Mouse (Mus musculus) ES-E14 (cell line): ENCODE results near the gene Frmd5. TPM values are rescaled to one million over a fixed set of nuclear protein-coding genes. Genes with fewer than 3 reads are reported as not detected.

ENCODE experiments used
- DNase-seq: peaks from one replicate; pipeline ENCODE4 v3.0.0-alpha.2; 2013; ENCODE audit warnings: low read depth, low spot score
- H3K27ac ChIP-seq: 2 replicates; pipeline ENCODE4 v1.5.1; 2012; ENCODE audit warnings: low read depth, mild to moderate bottlenecking, low read length, moderate library complexity, mixed read lengths; ENCODE audit not compliant: poor library complexity, insufficient read depth, severe bottlenecking
- H3K36me3 ChIP-seq: 2 replicates; pipeline ENCODE4 v1.6.1; 2012; ENCODE audit warnings: mild to moderate bottlenecking, low read length, moderate library complexity, mixed read lengths; ENCODE audit not compliant: control insufficient read depth, poor library complexity, insufficient read depth, severe bottlenecking
- H3K4me1 ChIP-seq, 2 experiments: fragments of 150-350 bp in 1 of 2; sonication (generic) in 1 of 2; 2 replicates each; pipeline ENCODE4 v1.6.1; 2012; ENCODE audit warnings: low read length in 2 of 2, mild to moderate bottlenecking in 1 of 2, mixed read lengths in 1 of 2; ENCODE audit not compliant: control insufficient read depth in 2 of 2, insufficient read depth in 2 of 2, poor library complexity in 1 of 2
- H3K4me3 ChIP-seq, 2 experiments: fragments of 150-350 bp in 1 of 2; sonication (generic) in 1 of 2; 2 replicates each; pipeline ENCODE4 v1.5.1; 2012; ENCODE audit warnings: low read length in 2 of 2, low read depth in 1 of 2, mild to moderate bottlenecking in 1 of 2, mixed read lengths in 1 of 2; ENCODE audit not compliant: insufficient read depth in 1 of 2, poor library complexity in 1 of 2, severe bottlenecking in 1 of 2
- H3K9ac ChIP-seq: 2 replicates; pipeline ENCODE4 v1.6.1; 2012; ENCODE audit warnings: low read depth, mild to moderate bottlenecking, low read length, mixed read lengths; ENCODE audit not compliant: poor library complexity, insufficient read depth, severe bottlenecking
- H3K9me3 ChIP-seq: fragments of 150-350 bp; sonication (generic); 2 replicates; pipeline ENCODE4 v1.6.1; 2012; ENCODE audit warnings: low read depth, mild to moderate bottlenecking, low read length; ENCODE audit not compliant: control insufficient read depth, insufficient read depth
- CHD2 ChIP-seq: IDR thresholded peaks from 2 replicates; pipeline ENCODE4 v1.6.1; 2014; ENCODE audit warnings: mild to moderate bottlenecking, low read depth, low read length, inconsistent platforms
- HCFC1 ChIP-seq: IDR thresholded peaks from 2 replicates; pipeline ENCODE4 v1.6.1; 2012; ENCODE audit warnings: low read length, inconsistent platforms, borderline replicate concordance; ENCODE audit not compliant: insufficient read depth
- MAFK ChIP-seq: IDR thresholded peaks from 2 replicates; pipeline ENCODE4 v1.6.1; 2014; ENCODE audit warnings: mild to moderate bottlenecking, low read depth, low read length, inconsistent platforms; ENCODE audit not compliant: insufficient read depth
- ZC3H11A ChIP-seq: IDR thresholded peaks from 2 replicates; pipeline ENCODE4 v1.6.1; 2012; ENCODE audit warnings: low read depth, mild to moderate bottlenecking, inconsistent platforms, low read length, borderline replicate concordance
- ZNF384 ChIP-seq: IDR thresholded peaks from 2 replicates; pipeline ENCODE4 v1.6.1; 2012; ENCODE audit warnings: low read depth, low read length, inconsistent platforms
- in situ Hi-C, 2 experiments: fragments of 600-800 bp; cut with MboI; formaldehyde crosslinking; loops; one replicate each; pipeline ENCODE4 v1.15.1; 2025; ENCODE audit warnings: low sequenced_read_pairs in 2 of 2, inconsistent platforms in 1 of 2; ENCODE audit not compliant: unreplicated experiment in 2 of 2
- total RNA-seq: library from RNA; depleted of rRNA; stranded (reverse); fragments of 300-350 nt; gene quantifications from 2 replicates; pipeline ENCODE4 v1.2.3, GENCODE M21; 2012

Gene Frmd5
- total RNA-seq, 1 experiment = 4.8 TPM

GRCm38 (mm10) chr2:121584705-121585104, 222.2 kb downstream of the Frmd5 start:
- Histone ChIP-seq H3K4me1 (peaks cover 0 to 7% of the 10 kb centered on the region in 2 experiments; a peak in 1 of 4 replicates), H3K27ac (no peak overlapping the region), H3K4me3 (no peak overlapping the region), H3K36me3 (no peaks in the 10 kb centered on the region), H3K9me3 (no peaks in the 10 kb centered on the region), H3K9ac (no peak overlapping the region)
- TF ChIP-seq ZC3H11A = no peak
- no peak for TF ChIP-seq ZNF384
- TF ChIP-seq MAFK = no peak
- no peak for TF ChIP-seq CHD2
- no peak for TF ChIP-seq HCFC1
- no peak for DNase-seq
- in situ Hi-C loops = no loop called here

- no peak for DNase-seq
- H3K9ac ChIP-seq = no peak overlapping the region
- H3K36me3 ChIP-seq = no peaks in the 10 kb centered on the region
- H3K4me1 ChIP-seq = peaks cover 3 to 7% of the 10 kb centered on the region in 2 experiments; a peak in 1 of 4 replicates
- H3K9me3 ChIP-seq = no peaks in the 10 kb centered on the region
- TF ChIP-seq ZNF384 = no peak
- no peak overlapping the region for H3K27ac ChIP-seq
- in situ Hi-C loops = no loop called here
- no peak overlapping the region for H3K4me3 ChIP-seq
Observed at GRCm38 (mm10) chr2:121583468-121584116, 223.3 kb downstream of the Frmd5 start.

DNA sequence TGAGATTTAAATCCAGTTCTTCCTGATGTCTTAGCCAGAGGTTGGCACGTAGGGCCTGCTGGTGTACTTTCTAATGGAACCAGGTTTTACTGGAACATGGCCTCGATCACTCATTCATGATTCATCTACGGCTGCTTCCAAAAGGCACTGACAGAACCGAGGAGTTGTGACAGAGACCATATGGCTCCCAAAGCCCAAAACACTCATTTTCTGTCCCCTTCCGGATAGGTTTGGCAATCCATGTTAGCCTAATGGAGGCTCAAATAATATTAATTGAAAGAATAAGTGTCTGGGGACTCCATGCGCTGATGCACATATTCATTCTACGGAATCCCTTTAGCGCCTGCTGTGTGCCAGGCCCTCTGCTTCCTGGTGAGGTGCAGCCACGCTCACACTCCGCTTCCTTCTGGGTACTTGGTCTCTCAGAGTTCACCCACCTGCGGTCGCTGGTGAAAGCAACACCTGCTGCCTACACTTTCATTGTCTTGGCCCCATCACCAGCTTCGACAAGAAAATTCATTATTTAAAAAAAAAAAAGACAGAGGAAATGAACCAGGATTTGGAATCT, 224.0 kb downstream of the Frmd5 start:
- Histone ChIP-seq H3K9ac (no peak overlapping the region), H3K9me3 (no peaks in the 10 kb centered on the region), H3K4me3 (no peak overlapping the region), H3K27ac (no peak overlapping the region), H3K36me3 (no peaks in the 10 kb centered on the region), H3K4me1 (peaks cover 3 to 4% of the 10 kb centered on the region in 2 experiments; a peak in 1 of 4 replicates)
- DNase-seq = no peak
- in situ Hi-C loops = no loop called here
- TF ChIP-seq HCFC1 (no peak), ZC3H11A (no peak), MAFK (no peak)

DNA sequence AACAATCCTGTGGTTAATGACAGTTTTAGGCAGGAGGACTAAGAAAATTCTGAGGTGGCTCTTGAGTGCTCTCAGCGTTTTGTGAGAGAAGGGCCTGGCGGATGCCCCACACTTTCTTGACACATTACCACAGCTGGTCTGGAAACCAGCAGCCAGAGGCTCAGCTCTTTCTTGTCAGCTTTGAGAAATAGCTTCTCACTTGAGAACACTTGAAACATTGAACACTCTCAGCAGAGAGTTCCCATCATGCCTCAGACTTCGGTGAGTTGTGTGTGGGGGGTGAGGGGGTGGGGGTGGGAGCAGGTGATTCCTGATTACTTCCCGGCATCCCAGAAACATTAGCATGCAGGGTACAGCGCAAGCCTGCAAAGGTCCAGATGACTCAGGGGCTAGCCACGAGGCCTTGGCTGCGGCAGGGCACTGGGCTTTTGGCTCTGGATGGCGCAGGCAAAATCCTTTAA, 231.1 kb downstream of the Frmd5 start:
- in situ Hi-C loops = no loop called here
- H3K27ac ChIP-seq = no peak overlapping the region
- no peak for DNase-seq

More for the DNA sequence above, 231.1 kb downstream of the Frmd5 start:
- Histone ChIP-seq H3K9me3 (no peaks in the 10 kb centered on the region), H3K4me1 (peaks cover 2 to 6% of the 10 kb centered on the region in 2 experiments; a peak in 1 of 4 replicates), H3K4me3 (no peak overlapping the region), H3K9ac (no peak overlapping the region), H3K36me3 (no peaks in the 10 kb centered on the region)
- TF ChIP-seq CHD2 (no peak), ZNF384 (no peak), MAFK (no peak), HCFC1 (no peak), ZC3H11A (no peak)
